Mouse (Mus musculus) kidney, adult 2 months (tissue): Measurements from ENCODE around the gene Cgrrf1. TPM values are rescaled to one million over a fixed set of nuclear protein-coding genes. Genes with fewer than 3 reads are reported as not detected.

Source experiments
- DNase-seq: peaks from one replicate; pipeline ENCODE4 v3.0.0; 2021
- H3K27ac ChIP-seq: fragments of 200-500 bp; 2 replicates; pipeline ENCODE4 v1.5.1; 2012; ENCODE audit warnings: low read depth, low read length, control low read depth, inconsistent platforms; ENCODE audit not compliant: insufficient read depth
- H3K27me3 ChIP-seq: fragments of 200-500 bp; replicated peaks from 2 replicates; pipeline ENCODE4 v1.6.1; 2012; ENCODE audit warnings: mild to moderate bottlenecking, moderate library complexity, low read length, inconsistent platforms; ENCODE audit not compliant: control insufficient read depth, insufficient read depth
- H3K36me3 ChIP-seq: fragments of 200-500 bp; 2 replicates; pipeline ENCODE4 v1.6.1; 2012; ENCODE audit warnings: mild to moderate bottlenecking, moderate library complexity, low read length, inconsistent platforms; ENCODE audit not compliant: control insufficient read depth, insufficient read depth
- H3K4me1 ChIP-seq: fragments of 200-500 bp; 2 replicates; pipeline ENCODE4 v1.6.1; 2011; ENCODE audit warnings: low read length; ENCODE audit not compliant: control insufficient read depth, insufficient read depth
- H3K4me3 ChIP-seq: fragments of 200-500 bp; 2 replicates; pipeline ENCODE4 v1.5.1; 2011; ENCODE audit warnings: mild to moderate bottlenecking, low read depth, low read length, control low read depth; ENCODE audit not compliant: insufficient read depth
- CTCF ChIP-seq: fragments of 200-500 bp; conservative IDR thresholded peaks from 2 replicates; pipeline ENCODE4 v1.5.1; 2011; ENCODE audit warnings: low read depth, mild to moderate bottlenecking, control low read depth, low read length, moderate library complexity, mixed read lengths; ENCODE audit not compliant: insufficient read depth, insufficient read length
- POLR2A ChIP-seq: fragments of 200-500 bp; IDR thresholded peaks from one replicate; pipeline ENCODE4 v1.6.1; 2011; ENCODE audit warnings: low read depth, low read length, control low read depth
- WGBS: fragments of 180-500 bp; shearing (Covaris S2); methylation state at CpG from one replicate; pipeline ENCODE4 v1.1.7; 2018; 5-methylcytosine and 5-hydroxymethylcytosine counted together
- polyA plus RNA-seq: library from polyadenylated mRNA; depleted of rRNA; stranded (reverse); fragments of >200 nt; gene quantifications from 2 replicates; pipeline ENCODE4 v1.2.3, GENCODE M21; 2012

Cgrrf1 gene
- polyA plus RNA-seq, 1 experiment, result 35.9 TPM

GRCm38 (mm10) chr14:46788505-46788901 lies 43.4 kb upstream of the Cgrrf1 start:
- peak overlapping the region; percentile 28; the same call in 1 of the 2 replicates for H3K27ac ChIP-seq
- DNase-seq, result no peak
- no peaks in the 10 kb centered on the region for H3K27me3 ChIP-seq
- 17% methylated on average over 8 of the region's 8 CpGs for WGBS
- no peaks in the 10 kb centered on the region for H3K36me3 ChIP-seq
- no peak overlapping the region for H3K4me3 ChIP-seq
- H3K4me1 ChIP-seq, result peaks cover 4% of the 10 kb centered on the region; the same call in 1 of the 2 replicates
- TF ChIP-seq CTCF (no peak), POLR2A (no peak)

DNA sequence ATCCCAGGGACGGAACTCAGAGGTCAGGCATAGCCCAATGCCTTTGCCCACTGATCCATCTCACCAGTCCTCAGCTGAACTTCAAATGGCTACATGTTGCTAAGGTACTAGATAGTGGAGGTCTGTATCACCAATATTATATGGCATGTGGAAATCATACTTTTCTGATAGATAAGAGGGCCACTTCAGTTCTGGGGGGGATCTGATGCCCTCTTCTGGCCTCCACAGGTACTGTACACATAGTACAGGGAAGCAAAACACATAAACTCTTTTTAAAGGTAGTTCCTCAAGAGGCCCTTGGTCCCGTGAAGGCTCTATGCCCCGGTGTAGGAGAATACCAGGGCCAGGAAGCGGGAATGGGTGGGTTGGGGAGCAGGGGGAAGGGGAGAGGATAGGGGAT lies 41.6 kb upstream of the Cgrrf1 start:
- Histone ChIP-seq H3K27me3 (no peaks in the 10 kb centered on the region), H3K4me1 (peaks cover 4% of the 10 kb centered on the region; the same call in 1 of the 2 replicates), H3K27ac (no peak overlapping the region), H3K36me3 (no peaks in the 10 kb centered on the region), H3K4me3 (no peak overlapping the region)
- TF ChIP-seq CTCF (peak; percentile 26; the same call in 1 of the 2 replicates), POLR2A (no peak)
- peak; percentile 11 for DNase-seq
- 79% methylated on average over 4 of the region's 4 CpGs for WGBS

DNA sequence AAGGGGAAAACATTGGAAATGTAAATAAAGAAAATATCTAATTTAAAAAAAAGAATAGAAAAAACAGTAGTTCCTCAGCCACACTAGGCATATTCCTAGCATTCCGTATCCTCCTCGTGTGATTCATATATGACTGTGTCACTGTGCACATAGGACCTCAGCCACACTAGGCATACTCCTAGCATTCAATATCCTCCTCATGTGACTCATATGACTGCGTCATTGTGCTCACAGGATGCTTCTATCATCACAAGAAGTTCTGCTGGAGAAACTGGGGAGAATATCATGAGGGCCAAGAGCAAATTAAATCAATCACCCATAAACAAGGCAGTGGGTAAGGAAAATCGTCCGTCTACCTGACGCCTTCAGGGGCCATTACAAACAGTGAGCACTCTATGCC lies 41.2 kb upstream of the Cgrrf1 start:
- H3K27ac ChIP-seq, result no peak overlapping the region
- TF ChIP-seq POLR2A (no peak), CTCF (no peak)
- H3K4me1 ChIP-seq, result peaks cover 4% of the 10 kb centered on the region; the same call in 1 of the 2 replicates
- no peak for DNase-seq
- no peaks in the 10 kb centered on the region for H3K27me3 ChIP-seq
- H3K36me3 ChIP-seq, result no peaks in the 10 kb centered on the region
- no peak overlapping the region for H3K4me3 ChIP-seq
- 87% methylated on average over 6 of the region's 6 CpGs for WGBS

DNA sequence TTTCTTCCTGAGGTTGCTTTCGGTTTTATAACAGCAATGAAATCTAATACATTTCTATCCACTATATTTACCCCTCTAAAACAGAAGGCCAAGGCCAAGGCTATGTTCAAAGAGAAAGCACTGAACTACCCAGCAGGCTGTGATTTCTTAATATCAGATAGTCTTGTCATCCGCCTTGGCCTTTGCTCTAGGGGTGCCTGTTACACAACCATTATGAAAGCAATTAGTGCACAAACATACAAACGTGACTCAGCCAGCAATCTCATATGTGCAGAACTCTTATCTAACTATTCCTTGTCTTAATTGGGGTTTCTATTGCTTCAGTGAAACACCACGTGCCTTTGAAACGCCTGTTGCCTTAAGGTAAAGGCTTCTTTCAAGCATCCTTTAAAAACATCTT lies 37.8 kb upstream of the Cgrrf1 start:
- no peak for DNase-seq

GRCm38 (mm10) chr14:46800684-46801345 lies 31.1 kb upstream of the Cgrrf1 start:
- Histone ChIP-seq H3K27me3 (no peaks in the 10 kb centered on the region), H3K4me3 (no peak overlapping the region), H3K4me1 (0 out of 2 replicates have a peak, but pooled peaks cover 3% of the 10 kb centered on the region), H3K27ac (no peak overlapping the region; the same call in 1 of the 2 replicates), H3K36me3 (no peaks in the 10 kb centered on the region)
- WGBS, result 72% methylated on average over 3 of the region's 3 CpGs
- TF ChIP-seq CTCF (no peak), POLR2A (no peak)
- peak; percentile 46 for DNase-seq

More for the DNA sequence above, 37.8 kb upstream of the Cgrrf1 start:
- Histone ChIP-seq H3K36me3 (no peaks in the 10 kb centered on the region), H3K27ac (no peak overlapping the region), H3K4me1 (no peaks in the 10 kb centered on the region), H3K4me3 (no peak overlapping the region), H3K27me3 (no peaks in the 10 kb centered on the region)
- WGBS, result 86% methylated on average over 5 of the region's 5 CpGs
- no peak for TF ChIP-seq POLR2A
- no peak for TF ChIP-seq CTCF

DNA sequence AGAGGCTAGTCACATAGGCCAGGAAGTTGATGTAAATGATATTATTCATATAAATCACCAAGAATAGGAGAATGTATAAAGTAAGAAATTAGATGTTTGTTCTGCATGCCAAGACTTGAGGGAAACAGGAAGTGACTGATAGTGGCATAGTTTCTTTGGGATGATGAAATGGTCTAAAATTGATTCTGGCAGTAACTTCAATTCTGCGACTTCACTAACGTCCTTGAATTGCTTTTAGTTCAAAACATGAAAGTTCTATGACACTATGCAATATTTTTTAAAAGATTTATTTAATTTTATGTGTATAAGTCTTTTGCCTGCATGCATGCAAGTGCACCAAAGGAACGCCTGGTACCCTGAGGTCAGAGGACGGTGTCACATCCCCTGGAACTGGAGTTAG lies 28.7 kb upstream of the Cgrrf1 start:
- no peaks in the 10 kb centered on the region for H3K36me3 ChIP-seq
- H3K4me3 ChIP-seq, result no peak overlapping the region
- 78% methylated on average over 4 of the region's 4 CpGs for WGBS
- TF ChIP-seq CTCF (no peak), POLR2A (no peak)
- 0 out of 2 replicates have a peak, but pooled peaks cover 3% of the 10 kb centered on the region for H3K4me1 ChIP-seq
- no peak overlapping the region for H3K27ac ChIP-seq
- DNase-seq, result no peak
- no peaks in the 10 kb centered on the region for H3K27me3 ChIP-seq

- DNase-seq, result peak; percentile 29
- Histone ChIP-seq H3K4me3 (no peak overlapping the region), H3K27me3 (no peaks in the 10 kb centered on the region), H3K36me3 (no peaks in the 10 kb centered on the region), H3K4me1 (0 out of 2 replicates have a peak, but pooled peaks cover 3% of the 10 kb centered on the region), H3K27ac (no peak overlapping the region)
- 62% methylated on average over 1 of the region's 1 CpGs for WGBS
- TF ChIP-seq CTCF (no peak), POLR2A (no peak)
Measured at GRCm38 (mm10) chr14:46803791-46804190, 28.1 kb upstream of the Cgrrf1 start.
